Mouse (Mus musculus) neural tube, embryonic 11.5 days (tissue): Measurements from ENCODE around the gene Rasal1. TPM values are rescaled to one million over a fixed set of nuclear protein-coding genes. Genes with fewer than 3 reads are reported as not detected.

Experiments
- ATAC-seq: fragments of 200-750 bp; cut with Nextera tagmentation; 2 replicates; pipeline ENCODE4 v1.8.0; 2017; ENCODE audit warnings: moderate number of reproducible peaks, mild to moderate bottlenecking, moderate TSS enrichment, moderate library complexity; ENCODE audit not compliant: insufficient read depth, low FRiP score, low TSS enrichment
- DNase-seq: peaks from one replicate; pipeline ENCODE4 v3.0.0-alpha.2; 2015; ENCODE audit warnings: low spot score
- H3K27ac ChIP-seq: fragments of 300-500 bp; sonication (generic); 2 replicates; pipeline ENCODE4 v1.5.1; 2014; ENCODE audit warnings: low read depth, mild to moderate bottlenecking, low read length
- H3K27me3 ChIP-seq: fragments of 300-500 bp; sonication (generic); 2 replicates; pipeline ENCODE4 v1.6.1; 2014; ENCODE audit warnings: mild to moderate bottlenecking, low read length, mixed read lengths; ENCODE audit not compliant: control insufficient read depth, insufficient read depth
- H3K36me3 ChIP-seq: fragments of 300-500 bp; sonication (generic); 2 replicates; pipeline ENCODE4 v1.6.1; 2014; ENCODE audit warnings: mild to moderate bottlenecking, low read length, moderate library complexity, mixed read lengths; ENCODE audit not compliant: control insufficient read depth, insufficient read depth
- H3K4me1 ChIP-seq: fragments of 300-500 bp; sonication (generic); 2 replicates; pipeline ENCODE4 v1.6.1; 2014; ENCODE audit warnings: low read length, mixed read lengths; ENCODE audit not compliant: control insufficient read depth, insufficient read depth
- H3K4me2 ChIP-seq: fragments of 300-500 bp; sonication (generic); 2 replicates; pipeline ENCODE4 v1.6.1; 2014; ENCODE audit warnings: low read depth, mild to moderate bottlenecking, moderate library complexity
- H3K4me3 ChIP-seq: fragments of 300-500 bp; sonication (generic); 2 replicates; pipeline ENCODE4 v1.5.1; 2014; ENCODE audit warnings: low read depth, low read length
- H3K9ac ChIP-seq: fragments of 300-500 bp; sonication (generic); 2 replicates; pipeline ENCODE4 v1.6.1; 2014; ENCODE audit warnings: mild to moderate bottlenecking, low read length
- H3K9me3 ChIP-seq: fragments of 300-500 bp; sonication (generic); 2 replicates; pipeline ENCODE4 v1.6.1; 2016; ENCODE audit warnings: low read length; ENCODE audit not compliant: control insufficient read depth
- WGBS: fragments of 180-500 bp; shearing (Covaris S2); extraction: QIAGEN DNeasy Blood & Tissue Kit; methylation state at CpG from one replicate; pipeline ENCODE4 v1.1.7; 2014; 5-methylcytosine and 5-hydroxymethylcytosine counted together
- polyA plus RNA-seq: library from polyadenylated mRNA; unstranded; fragments of >200 nt; fragmentation: Nextera tagmentation; extraction: Ambion mirVana; gene quantifications from 2 replicates; pipeline ENCODE4 v1.2.1, GENCODE M21; 2014

The Rasal1 gene
- polyA plus RNA-seq, 1 experiment from 2014 or later, result not detected

- H3K4me1 ChIP-seq, result peaks cover 4% of the 10 kb centered on the region; the same call in 1 of the 2 replicates
- no peak overlapping the region for H3K4me3 ChIP-seq
- 64% methylated on average over 4 of the region's 4 CpGs for WGBS
- H3K36me3 ChIP-seq, result no peaks in the 10 kb centered on the region
- no peaks in the 10 kb centered on the region for H3K9me3 ChIP-seq
- no peak for ATAC-seq
- H3K9ac ChIP-seq, result no peak overlapping the region
- no peak overlapping the region for H3K4me2 ChIP-seq
- no peak overlapping the region for H3K27ac ChIP-seq
- no peak for DNase-seq
- peaks cover 56% of the 10 kb centered on the region for H3K27me3 ChIP-seq
These were observed 48.3 kb downstream of the Rasal1 start for GRCm38 (mm10) chr5:120696865-120697264.

- Histone ChIP-seq H3K36me3 (no peaks in the 10 kb centered on the region), H3K9me3 (no peaks in the 10 kb centered on the region), H3K9ac (no peak overlapping the region), H3K27ac (no peak overlapping the region), H3K4me3 (no peak overlapping the region), H3K4me2 (no peak overlapping the region), H3K4me1 (peaks cover 4% of the 10 kb centered on the region; the same call in 1 of the 2 replicates), H3K27me3 (peaks cover 45% of the 10 kb centered on the region)
- no peak for DNase-seq
- no peak for ATAC-seq
- WGBS, result 42% methylated on average over 3 of the region's 3 CpGs
These were observed 49.6 kb downstream of the Rasal1 start for GRCm38 (mm10) chr5:120698181-120698580.

- Histone ChIP-seq H3K9ac (no peak overlapping the region), H3K36me3 (no peaks in the 10 kb centered on the region), H3K4me3 (no peak overlapping the region), H3K4me1 (peaks cover 4% of the 10 kb centered on the region; the same call in 1 of the 2 replicates), H3K27me3 (peaks cover 38% of the 10 kb centered on the region), H3K9me3 (no peaks in the 10 kb centered on the region), H3K4me2 (no peak overlapping the region), H3K27ac (no peak overlapping the region)
- no peak for DNase-seq
- 40% methylated on average over 16 of the region's 16 CpGs for WGBS
- ATAC-seq, result no peak
These were observed 50.3 kb downstream of the Rasal1 start for GRCm38 (mm10) chr5:120698801-120699391.

- no peak overlapping the region for H3K4me2 ChIP-seq
- peaks cover 18% of the 10 kb centered on the region for H3K27me3 ChIP-seq
- H3K9me3 ChIP-seq, result no peaks in the 10 kb centered on the region
- H3K4me3 ChIP-seq, result no peak overlapping the region
- H3K9ac ChIP-seq, result no peak overlapping the region
- WGBS, result 60% methylated on average over 11 of the region's 11 CpGs
- no peak overlapping the region for H3K27ac ChIP-seq
- ATAC-seq (no peak), DNase-seq (no peak)
- no peaks in the 10 kb centered on the region for H3K4me1 ChIP-seq
- no peaks in the 10 kb centered on the region for H3K36me3 ChIP-seq
These were observed 52.6 kb downstream of the Rasal1 start for GRCm38 (mm10) chr5:120700996-120701790.

GRCm38 (mm10) chr5:120702421-120702820 lies 53.8 kb downstream of the Rasal1 start:
- H3K36me3 ChIP-seq, result no peaks in the 10 kb centered on the region
- ATAC-seq (no peak), DNase-seq (no peak)
- no peak overlapping the region for H3K27ac ChIP-seq
- H3K27me3 ChIP-seq, result peaks cover 12% of the 10 kb centered on the region
- H3K4me2 ChIP-seq, result no peak overlapping the region
- no peak overlapping the region for H3K4me3 ChIP-seq
- H3K4me1 ChIP-seq, result peaks cover 6% of the 10 kb centered on the region; the same call in 1 of the 2 replicates
- 87% methylated on average over 4 of the region's 4 CpGs for WGBS
- no peaks in the 10 kb centered on the region for H3K9me3 ChIP-seq
- no peak overlapping the region for H3K9ac ChIP-seq

- Histone ChIP-seq H3K4me2 (no peak overlapping the region), H3K4me3 (no peak overlapping the region), H3K9me3 (no peaks in the 10 kb centered on the region), H3K4me1 (peaks cover 6% of the 10 kb centered on the region; the same call in 1 of the 2 replicates), H3K9ac (no peak overlapping the region), H3K27me3 (peaks cover 17% of the 10 kb centered on the region), H3K36me3 (no peaks in the 10 kb centered on the region), H3K27ac (no peak overlapping the region)
- ATAC-seq (no peak), DNase-seq (no peak)
- WGBS, result 81% methylated on average over 2 of the region's 2 CpGs
These were observed 54.4 kb downstream of the Rasal1 start for GRCm38 (mm10) chr5:120702969-120703368.

GRCm38 (mm10) chr5:120703660-120704059 lies 55.0 kb downstream of the Rasal1 start:
- Histone ChIP-seq H3K4me2 (no peak overlapping the region), H3K27me3 (peaks cover 17% of the 10 kb centered on the region), H3K4me1 (peaks cover 6% of the 10 kb centered on the region; the same call in 1 of the 2 replicates), H3K4me3 (no peak overlapping the region), H3K9me3 (no peaks in the 10 kb centered on the region), H3K27ac (no peak overlapping the region), H3K36me3 (no peaks in the 10 kb centered on the region), H3K9ac (no peak overlapping the region)
- WGBS, result 80% methylated on average over 3 of the region's 3 CpGs
- ATAC-seq (no peak), DNase-seq (no peak)

GRCm38 (mm10) chr5:120704421-120704820 lies 55.8 kb downstream of the Rasal1 start:
- H3K36me3 ChIP-seq, result no peaks in the 10 kb centered on the region
- WGBS, result 55% methylated on average over 6 of the region's 6 CpGs
- no peak for ATAC-seq
- no peak overlapping the region for H3K4me3 ChIP-seq
- H3K4me1 ChIP-seq, result peaks cover 6% of the 10 kb centered on the region; the same call in 1 of the 2 replicates
- no peak for DNase-seq
- H3K4me2 ChIP-seq, result no peak overlapping the region
- peaks cover 18% of the 10 kb centered on the region for H3K27me3 ChIP-seq
- H3K9me3 ChIP-seq, result no peaks in the 10 kb centered on the region
- H3K27ac ChIP-seq, result no peak overlapping the region
- H3K9ac ChIP-seq, result no peak overlapping the region
